Comparison of ENCODE assay signal across 8 mouse cellular contexts in genomic region chr8:123858941-123859647, GRCm38 (mm10). TPM values are rescaled to one million over a fixed set of nuclear protein-coding genes. Genes with fewer than 3 reads are reported as not detected.
DNase-seq lines count a peak whose midpoint lies in the region; ATAC-seq and TF ChIP-seq lines count a peak whose summit lies in the region.

No protein-coding gene starts in this region.

- H3K4me2 ChIP-seq in heart, embryonic 12.5 days: peak overlapping the region; percentile 91
- H3K4me2 ChIP-seq in kidney, postnatal 0 days (ENCODE audit: low read length): peak overlapping the region; percentile 98
- peak overlapping the region; percentile 91 for H3K4me2 ChIP-seq in liver, embryonic 11.5 days
- peak overlapping the region; percentile 88 for H3K4me2 ChIP-seq in stomach, embryonic 14.5 days (replicated peaks; ENCODE audit: low read depth, low read length)

- peak overlapping the region; percentile 81 for H3K4me3 ChIP-seq in heart, embryonic 12.5 days
- H3K4me3 ChIP-seq in kidney, postnatal 0 days (replicated peaks; ENCODE audit: low read depth, low read length): peak overlapping the region; percentile 84
- H3K4me3 ChIP-seq in liver, embryonic 11.5 days (ENCODE audit: low read depth, low read length): peak overlapping the region; percentile 95
- peak overlapping the region; percentile 90 for H3K4me3 ChIP-seq in stomach, embryonic 14.5 days (ENCODE audit: low read depth, low read length)

- WGBS in heart, embryonic 12.5 days: under 1% methylated on average over 79 of the region's 79 CpGs
- under 1% methylated on average over 79 of the region's 79 CpGs for WGBS in kidney, postnatal 0 days
- WGBS in liver, embryonic 11.5 days: under 1% methylated on average over 78 of the region's 79 CpGs
- WGBS in stomach, embryonic 14.5 days: under 1% methylated on average over 74 of the region's 79 CpGs

- H3K9me3 ChIP-seq in heart, embryonic 12.5 days (replicated peaks): peaks cover 5% of the 10 kb centered on the region; the same call in 1 of the 2 replicates
- no peaks in the 10 kb centered on the region for H3K9me3 ChIP-seq in kidney, postnatal 0 days (replicated peaks; ENCODE audit: low read length)
- no peaks in the 10 kb centered on the region for H3K9me3 ChIP-seq in liver, embryonic 11.5 days (ENCODE audit: control insufficient read depth, low read length)
- no peaks in the 10 kb centered on the region for H3K9me3 ChIP-seq in stomach, embryonic 14.5 days (ENCODE audit: control insufficient read depth, low read depth, low read length)

- TF ChIP-seq CTCF in kidney, postnatal 0 days (IDR thresholded peaks at IDR 0.05; ENCODE audit: low read depth): peak; percentile 44; the same call in 1 of the 2 replicates

- peak; percentile 96 for DNase-seq in CD4-positive helper T cell, adult 2 months (ENCODE audit: low read depth, low spot score)
- DNase-seq in brain, embryonic 18.5 days (ENCODE audit: low read depth, low spot score): peak; percentile 86
- DNase-seq in kidney, postnatal 0 days (ENCODE audit: low spot score): peak; percentile 93
- DNase-seq in liver, embryonic 11.5 days (ENCODE audit: low spot score): peak; percentile 97
- DNase-seq in naive thymus-derived CD4-positive, alpha-beta T cell, adult 2 months (ENCODE audit: low read depth): peak; percentile 96

- ATAC-seq in erythroid progenitor cell, adult 5-6 weeks (replicated peaks; ENCODE audit: low FRiP score, poor library complexity, severe bottlenecking): peak; percentile 94
- peak; percentile 97 for ATAC-seq in heart, embryonic 12.5 days (ENCODE audit: insufficient number of reproducible peaks, low FRiP score)
- peak; percentile 95 for ATAC-seq in kidney, postnatal 0 days (replicated peaks; ENCODE audit: low FRiP score, low read depth)
- ATAC-seq in liver, embryonic 11.5 days (replicated peaks; ENCODE audit: low FRiP score): peak; percentile 96
- peak; percentile 96 for ATAC-seq in stomach, embryonic 14.5 days (ENCODE audit: insufficient number of reproducible peaks, insufficient read depth, low FRiP score, low read depth)

- peaks cover 18% of the 10 kb centered on the region for H3K27me3 ChIP-seq in heart, embryonic 12.5 days (replicated peaks)
- H3K27me3 ChIP-seq in kidney, postnatal 0 days (ENCODE audit: insufficient read depth, low read length): no peaks in the 10 kb centered on the region
- peaks cover 17% of the 10 kb centered on the region; the same call in 1 of the 2 replicates for H3K27me3 ChIP-seq in liver, embryonic 11.5 days (replicated peaks; ENCODE audit: control insufficient read depth, insufficient read depth, low read length)
- H3K27me3 ChIP-seq in stomach, embryonic 14.5 days (ENCODE audit: control insufficient read depth, insufficient read depth, low read length): 0 out of 2 replicates have a peak, but pooled peaks cover 3% of the 10 kb centered on the region

- H3K36me3 ChIP-seq in heart, embryonic 12.5 days: no peaks in the 10 kb centered on the region
- no peaks in the 10 kb centered on the region for H3K36me3 ChIP-seq in kidney, postnatal 0 days (ENCODE audit: insufficient read depth, low read length)
- no peaks in the 10 kb centered on the region for H3K36me3 ChIP-seq in liver, embryonic 11.5 days (ENCODE audit: control insufficient read depth, insufficient read depth, low read length)
- no peaks in the 10 kb centered on the region for H3K36me3 ChIP-seq in stomach, embryonic 14.5 days (ENCODE audit: control insufficient read depth, insufficient read depth, low read length)

- H3K4me1 ChIP-seq in heart, embryonic 12.5 days (replicated peaks): peaks cover 9% of the 10 kb centered on the region
- H3K4me1 ChIP-seq in kidney, postnatal 0 days (replicated peaks; ENCODE audit: insufficient read depth, low read length): no peaks in the 10 kb centered on the region
- peaks cover 3% of the 10 kb centered on the region; the same call in 1 of the 2 replicates for H3K4me1 ChIP-seq in liver, embryonic 11.5 days (replicated peaks; ENCODE audit: control insufficient read depth, insufficient read depth, low read length)
- H3K4me1 ChIP-seq in stomach, embryonic 14.5 days (ENCODE audit: control insufficient read depth, insufficient read depth, low read length): no peaks in the 10 kb centered on the region; the same call in 1 of the 2 replicates

- H3K27ac ChIP-seq in heart, embryonic 12.5 days (ENCODE audit: poor library complexity, severe bottlenecking): peak overlapping the region; percentile 46; the same call in 1 of the 2 replicates
- H3K27ac ChIP-seq in kidney, postnatal 0 days: no peak overlapping the region
- H3K27ac ChIP-seq in liver, embryonic 11.5 days (ENCODE audit: low read depth, low read length): peak overlapping the region; percentile 83
- no peak overlapping the region for H3K27ac ChIP-seq in stomach, embryonic 14.5 days (ENCODE audit: low read length)

- peak overlapping the region; percentile 81 for H3K9ac ChIP-seq in heart, embryonic 12.5 days
- peak overlapping the region; percentile 64 for H3K9ac ChIP-seq in kidney, postnatal 0 days (ENCODE audit: low read depth, low read length)
- H3K9ac ChIP-seq in liver, embryonic 11.5 days (ENCODE audit: low read depth, low read length): peak overlapping the region; percentile 91
- H3K9ac ChIP-seq in stomach, embryonic 14.5 days (replicated peaks; ENCODE audit: low read depth, low read length): peak overlapping the region; percentile 28

RNA-seq across cellular contexts. Expression of gene Ccsap, which starts 0.9 kb away (rescaled TPM):
- 28.1 and 31.4 TPM in 2 replicates for total RNA-seq in erythroid progenitor cell, adult 5-6 weeks (2015; ENCODE audit: low replicate concordance)
- total RNA-seq in erythroid progenitor cell, adult 5-6 weeks (2017; ENCODE audit: low replicate concordance): 35.5 and 42.4 TPM in 2 replicates
- polyA plus RNA-seq in heart, embryonic 12.5 days (2016; fragmentation: Nextera tagmentation; extraction: Ambion mirVana): 3.3 and 4.1 TPM in 2 replicates
- polyA plus RNA-seq in kidney, postnatal 0 days (2015; fragmentation: Nextera tagmentation; extraction: Ambion mirVana): 1.8 and 1.9 TPM in 2 replicates
- polyA plus RNA-seq in liver, embryonic 11.5 days (2014; fragmentation: Nextera tagmentation; extraction: Ambion mirVana): 4.6 and 5.2 TPM in 2 replicates
- polyA plus RNA-seq in stomach, embryonic 14.5 days (2014; fragmentation: Nextera tagmentation; extraction: Ambion mirVana): 3.6 and 4.6 TPM in 2 replicates

RNA-seq across cellular contexts. Expression of gene Acta1, which starts 35.5 kb away (rescaled TPM):
- not detected in 2 replicates for total RNA-seq in erythroid progenitor cell, adult 5-6 weeks (2015; ENCODE audit: low replicate concordance)
- 0.39 and 4.5 TPM in 2 replicates for total RNA-seq in erythroid progenitor cell, adult 5-6 weeks (2017; ENCODE audit: low replicate concordance)
- 481 and 483 TPM in 2 replicates for polyA plus RNA-seq in heart, embryonic 12.5 days (2016; fragmentation: Nextera tagmentation; extraction: Ambion mirVana)
- polyA plus RNA-seq in kidney, postnatal 0 days (2015; fragmentation: Nextera tagmentation; extraction: Ambion mirVana): 1.8 and 2.4 TPM in 2 replicates
- 2.5 and 6.7 TPM in 2 replicates for polyA plus RNA-seq in liver, embryonic 11.5 days (2014; fragmentation: Nextera tagmentation; extraction: Ambion mirVana)
- polyA plus RNA-seq in stomach, embryonic 14.5 days (2014; fragmentation: Nextera tagmentation; extraction: Ambion mirVana): 4.1 and 7.8 TPM in 2 replicates

RNA-seq across cellular contexts. Expression of gene Rab4a, which starts 53.3 kb away (rescaled TPM):
- 1.7 and 3.6 TPM in 2 replicates for total RNA-seq in erythroid progenitor cell, adult 5-6 weeks (2015; ENCODE audit: low replicate concordance)
- total RNA-seq in erythroid progenitor cell, adult 5-6 weeks (2017; ENCODE audit: low replicate concordance): 3.3 TPM in 1 of 2 replicates, not detected in the other
- 42.3 and 47.2 TPM in 2 replicates for polyA plus RNA-seq in heart, embryonic 12.5 days (2016; fragmentation: Nextera tagmentation; extraction: Ambion mirVana)
- 58.2 and 62.3 TPM in 2 replicates for polyA plus RNA-seq in kidney, postnatal 0 days (2015; fragmentation: Nextera tagmentation; extraction: Ambion mirVana)
- polyA plus RNA-seq in liver, embryonic 11.5 days (2014; fragmentation: Nextera tagmentation; extraction: Ambion mirVana): 61.8 and 65.9 TPM in 2 replicates
- 45.8 and 52.6 TPM in 2 replicates for polyA plus RNA-seq in stomach, embryonic 14.5 days (2014; fragmentation: Nextera tagmentation; extraction: Ambion mirVana)

Comparison
In these comparisons a context has a peak if more than half of its experiments do, and no peak if none do; other contexts are left out.
1. H3K27ac ChIP-seq: peak in heart, embryonic 12.5 days (single experiment) and liver, embryonic 11.5 days (single experiment); none in kidney, postnatal 0 days (single experiment) and stomach, embryonic 14.5 days (single experiment).
2. H3K9ac ChIP-seq: peak in every context shown above with its lines; median percentile 91 in liver, embryonic 11.5 days; 81 in heart, embryonic 12.5 days; 64 in kidney, postnatal 0 days; 28 in stomach, embryonic 14.5 days.
3. RNA of gene Acta1, which starts 35.5 kb away (polyA plus RNA-seq): 481 to 483 TPM in heart, embryonic 12.5 days; 2.5 to 6.7 TPM in liver, embryonic 11.5 days, 4.1 to 7.8 TPM in stomach, embryonic 14.5 days and 1.8 to 2.4 TPM in kidney, postnatal 0 days; every median in the first group is over 10 times any median in the second.
4. Peak in every context shown above with its lines, with median percentiles within 50 percentile points of each other: DNase-seq, ATAC-seq, H3K4me2 ChIP-seq and H3K4me3 ChIP-seq.